Mouse (Mus musculus): ENCODE measurements around the gene Ttll13. TPM values are rescaled to one million over a fixed set of nuclear protein-coding genes. Genes with fewer than 3 reads are reported as not detected.

Ttll13 gene
- under 1 TPM; 0.59 to 0.83 TPM for total RNA-seq (2021)
- long read RNA-seq, experiment 1, partial matches to known transcripts, result 1 of 2 reads
- long read RNA-seq, experiment 1, other reads (novel, unspliced or antisense), result 1 of 2 reads
- long read RNA-seq, experiment 2, result 0 reads

DNA sequence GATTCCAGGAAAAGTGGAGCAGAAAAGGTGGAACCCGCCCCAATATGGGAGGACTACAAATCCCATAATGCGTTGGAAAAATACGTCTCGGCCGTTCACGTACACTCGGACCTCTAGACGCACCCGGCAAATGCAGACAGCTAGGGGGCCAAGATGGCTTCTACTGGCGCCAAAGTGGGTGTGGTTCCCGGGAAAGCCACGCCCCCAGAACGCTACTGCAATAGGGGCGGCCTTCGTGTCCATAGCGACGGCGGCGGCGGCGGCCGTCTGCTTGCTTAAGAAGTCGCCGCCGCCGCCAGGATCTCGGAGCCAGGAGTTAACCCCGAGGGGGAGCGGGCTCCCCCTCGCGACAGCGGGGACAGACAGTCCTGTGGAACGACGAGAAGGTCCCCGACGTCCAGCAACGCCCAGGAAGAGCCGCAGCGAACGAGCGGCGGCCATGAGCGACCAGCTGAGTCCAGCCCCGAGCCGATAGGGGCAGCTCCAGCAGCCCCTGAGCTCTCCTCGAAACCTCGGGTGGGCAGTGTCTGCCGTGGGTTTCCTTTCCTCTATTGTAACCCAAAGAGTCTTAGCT is at the start of gene Ttll13:
TSS of gene Ttll13 (plus strand) at position 229 of the 574 bp plus-strand sequence.
- peak; percentile 98 for DNase-seq

DNA sequence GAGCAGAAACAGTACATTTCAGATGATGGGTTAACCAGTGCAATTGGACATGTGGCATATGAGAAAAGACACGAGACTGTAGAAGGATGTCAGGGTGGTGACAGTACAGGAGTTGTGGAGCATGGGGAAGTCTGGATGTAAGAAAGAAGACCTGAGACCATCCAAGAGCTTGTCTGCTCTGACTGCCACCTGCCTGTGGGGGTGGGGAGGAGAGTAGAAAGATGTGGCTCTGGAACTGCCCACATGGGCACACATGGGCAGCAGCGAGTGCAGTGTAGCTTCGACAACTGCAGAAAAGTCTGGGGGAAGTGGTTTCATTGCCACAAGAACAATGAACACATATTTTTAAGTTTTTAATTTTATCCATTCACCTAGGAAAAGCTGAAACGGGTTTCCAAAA is 48.8 kb upstream of the Ttll13 start:
- no peak for DNase-seq

DNA sequence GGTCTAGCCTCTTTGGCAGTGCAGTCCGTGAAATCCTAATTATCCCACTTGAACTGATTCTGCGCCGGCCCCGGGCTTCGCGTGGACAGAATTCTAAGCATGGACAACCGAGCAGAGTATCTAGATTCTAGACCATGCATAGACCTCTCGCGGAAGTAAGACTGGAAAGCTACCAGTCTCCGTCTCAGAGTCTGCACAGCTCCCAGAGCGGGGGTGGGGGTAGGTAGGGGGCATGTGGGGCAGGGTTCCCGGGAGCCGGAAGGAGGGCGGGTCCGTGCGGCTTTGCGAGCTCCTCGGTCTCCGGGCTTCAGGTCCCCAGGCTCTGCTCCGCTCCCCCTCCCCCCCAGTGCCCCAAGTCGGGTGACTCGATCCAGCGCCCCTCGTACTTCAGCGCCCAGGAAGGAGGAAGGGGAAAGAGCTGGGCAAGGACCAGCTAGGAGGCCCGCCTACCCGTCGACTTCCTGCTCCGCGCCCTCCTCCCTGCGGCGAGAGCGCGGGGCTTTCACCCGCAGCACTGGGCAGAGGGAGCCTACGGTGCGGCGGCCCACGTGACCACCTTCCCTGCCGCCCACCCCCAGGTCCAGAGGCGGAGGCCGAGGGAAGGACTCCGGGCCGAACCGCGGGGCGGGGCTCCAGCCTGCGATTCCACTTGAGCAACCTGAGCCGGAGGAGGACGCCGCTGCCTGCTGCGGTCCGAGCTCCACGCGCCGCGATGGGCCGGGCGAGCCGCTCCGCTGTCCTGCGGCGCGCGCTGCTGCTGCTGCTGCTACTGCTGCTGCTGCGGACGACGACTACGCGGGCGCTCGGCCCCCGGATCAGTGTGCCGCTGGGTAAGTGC is 48.0 kb upstream of the Ttll13 start:
- peak; percentile 89 to 92 for DNase-seq

DNA sequence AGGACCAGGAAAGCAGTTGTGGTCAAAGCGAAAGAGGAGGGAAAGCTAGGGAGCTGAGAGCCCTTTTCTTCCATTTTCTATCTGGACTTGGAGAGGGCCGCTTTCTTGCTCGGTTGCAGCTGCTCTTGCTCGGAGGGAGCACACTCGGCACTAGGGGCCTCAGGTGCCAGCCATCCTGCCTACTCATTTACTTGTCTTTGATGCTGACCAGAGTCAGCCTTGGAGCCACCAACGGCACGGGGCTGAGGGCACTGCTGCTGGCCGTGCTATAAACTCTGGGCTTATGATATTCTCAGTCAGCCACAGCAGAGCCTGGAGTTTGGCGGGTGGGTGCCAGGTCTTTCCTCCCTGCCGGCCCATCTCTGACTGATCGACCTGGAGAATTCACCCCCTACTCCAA is 47.3 kb upstream of the Ttll13 start:
- no peak for DNase-seq

DNA sequence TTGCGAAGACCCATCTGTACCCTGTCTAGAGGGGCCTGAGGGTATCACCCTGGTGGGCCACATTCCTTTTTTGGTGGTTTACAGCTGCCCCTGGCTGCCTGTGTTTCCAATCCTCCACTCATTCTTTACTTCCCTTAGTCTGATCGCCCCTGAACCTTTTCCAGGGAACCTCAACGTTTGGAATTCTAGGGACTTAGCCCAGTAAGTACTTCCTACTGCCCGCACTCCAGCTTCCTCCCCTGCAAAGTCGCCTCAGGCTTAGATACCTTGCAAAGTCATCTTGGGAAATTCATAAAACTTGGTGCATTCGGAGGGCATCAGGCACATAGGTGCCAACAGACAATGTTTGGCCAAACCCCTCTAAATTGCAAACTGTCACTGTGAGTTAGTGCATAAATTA is 46.9 kb upstream of the Ttll13 start:
- DNase-seq, result no peak

DNA sequence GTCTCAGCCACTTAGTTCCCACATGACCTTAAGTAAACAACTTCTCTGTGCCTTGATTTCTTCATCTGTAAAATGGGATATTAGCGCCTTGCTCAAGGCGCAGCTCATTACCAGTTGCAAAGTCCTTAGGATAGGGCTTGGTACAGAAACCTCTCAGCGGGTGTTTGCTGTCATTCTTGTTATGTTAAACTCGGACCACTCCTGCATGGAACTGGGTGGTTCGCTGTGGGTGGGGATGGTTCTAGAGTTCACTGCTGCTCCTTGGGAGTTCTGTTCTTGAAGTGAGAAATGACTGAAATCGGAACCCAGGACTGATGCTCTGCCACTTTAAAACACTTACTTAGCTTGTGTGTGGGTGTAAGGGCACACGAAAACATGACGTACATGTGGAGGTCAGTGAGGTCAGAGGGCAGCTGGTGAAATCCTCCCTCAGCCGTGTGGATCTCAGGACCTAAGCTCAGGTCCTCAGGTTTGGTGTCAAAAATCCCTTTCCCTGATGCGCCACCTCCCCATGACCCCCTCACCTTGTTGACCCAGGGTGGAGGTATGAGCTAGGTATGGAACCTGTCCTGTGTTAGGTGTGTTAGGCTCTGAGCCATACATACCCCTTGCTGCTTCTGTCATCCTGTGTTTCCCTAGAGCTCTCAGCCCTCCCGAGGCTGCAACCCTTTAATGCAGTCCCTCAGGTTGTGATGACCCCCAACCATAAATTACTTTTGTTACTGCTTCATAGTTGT is 46.2 kb upstream of the Ttll13 start:
- DNase-seq, result no peak

DNA sequence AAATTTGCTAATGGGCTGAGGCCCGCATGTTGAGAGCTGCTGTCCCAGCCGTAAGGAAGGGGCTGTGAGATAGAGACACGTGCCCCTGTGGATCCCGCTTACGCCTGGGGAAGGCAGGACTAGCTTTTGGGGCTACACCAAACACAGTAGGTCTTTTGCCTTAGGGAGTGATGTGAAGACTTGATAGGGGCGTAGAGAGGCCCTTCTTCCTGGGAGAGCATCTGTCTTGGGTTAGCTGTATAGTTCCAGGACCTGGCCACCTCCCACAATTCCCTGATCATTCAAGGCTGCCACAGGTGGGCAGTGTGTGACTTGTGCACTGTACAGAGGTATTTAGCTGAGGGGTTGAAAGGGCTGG is 45.6 kb upstream of the Ttll13 start:
- DNase-seq, result no peak

DNA sequence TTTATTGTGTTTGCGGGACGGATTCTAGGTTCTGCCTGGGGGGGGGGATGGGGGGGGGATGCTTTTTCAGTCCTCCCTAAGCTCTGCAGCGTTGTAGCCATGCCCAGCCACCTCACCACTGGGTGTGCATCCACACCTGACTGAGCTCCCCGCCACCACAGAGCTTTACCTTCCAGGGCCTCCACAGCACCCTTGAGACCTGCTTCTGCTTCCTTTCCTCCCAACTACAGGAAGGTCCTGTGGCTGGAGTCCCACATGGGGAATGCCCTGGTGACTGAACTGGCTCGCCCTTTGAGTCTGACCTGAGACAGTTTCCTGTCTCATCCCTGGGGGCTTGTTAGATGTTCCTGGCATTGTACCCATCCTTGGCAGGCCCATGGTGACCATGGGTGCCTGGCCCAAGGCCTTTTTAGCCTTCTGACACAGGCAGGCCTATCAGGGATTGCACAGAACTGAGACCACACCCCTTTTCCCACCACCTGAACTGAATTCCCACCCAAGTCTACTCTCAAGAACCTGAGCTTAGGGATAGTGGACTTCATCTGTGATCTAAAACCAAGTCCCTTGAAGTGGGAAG is 45.1 kb upstream of the Ttll13 start:
- peak; percentile 71 to 74 for DNase-seq

DNA sequence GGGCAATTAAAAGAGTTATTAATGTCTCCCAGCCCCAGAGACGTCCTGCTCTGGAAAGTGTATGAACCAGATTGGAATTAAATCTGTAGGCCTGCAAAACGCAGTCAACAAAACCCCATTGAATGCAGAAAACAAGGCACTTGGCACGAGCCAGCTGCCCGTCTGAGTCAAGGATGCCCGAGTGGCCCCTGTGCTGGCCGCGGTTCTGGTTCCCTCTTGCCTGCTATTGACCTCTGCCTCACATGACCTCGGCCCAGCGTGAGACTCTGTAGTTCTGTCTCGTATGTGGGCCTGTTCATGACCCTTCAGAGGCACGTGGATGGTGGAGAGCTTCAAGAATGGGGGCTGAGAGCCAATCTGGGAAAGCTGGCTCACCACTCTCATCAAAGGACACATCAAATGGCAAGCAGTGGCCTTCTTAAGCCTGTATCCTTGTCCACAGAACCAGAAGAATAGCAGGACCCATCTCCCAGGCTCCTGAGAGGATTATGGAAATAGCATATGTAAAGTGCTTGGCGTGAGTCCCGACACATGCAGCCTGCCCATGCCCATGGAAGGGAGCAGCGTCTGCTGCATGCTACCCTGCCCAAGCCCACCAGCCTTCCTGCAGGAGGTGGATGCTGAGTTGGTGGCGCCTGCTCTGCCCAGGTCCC is 44.2 kb upstream of the Ttll13 start:
- peak; percentile 58 to 68 for DNase-seq

DNA sequence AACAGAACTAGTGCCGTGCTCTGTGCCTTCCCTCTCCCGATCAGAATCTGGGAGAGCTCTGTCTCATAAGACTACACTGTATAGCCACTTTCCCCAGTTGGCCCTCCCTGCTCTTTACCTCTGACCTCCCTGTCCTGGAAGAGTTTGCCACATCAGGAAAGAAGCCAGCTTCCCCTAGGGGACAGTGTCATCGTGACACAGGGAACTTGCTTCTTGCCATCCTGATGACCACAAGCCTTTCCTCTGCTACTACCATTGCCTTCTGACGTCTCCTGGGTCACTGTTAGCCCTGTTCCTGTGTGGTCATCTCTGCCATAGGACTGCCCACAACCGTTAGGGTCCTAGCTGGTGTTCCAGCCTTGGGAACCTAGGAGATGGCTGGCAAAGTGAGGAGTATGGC is 43.2 kb upstream of the Ttll13 start:
- DNase-seq, result no peak

DNA sequence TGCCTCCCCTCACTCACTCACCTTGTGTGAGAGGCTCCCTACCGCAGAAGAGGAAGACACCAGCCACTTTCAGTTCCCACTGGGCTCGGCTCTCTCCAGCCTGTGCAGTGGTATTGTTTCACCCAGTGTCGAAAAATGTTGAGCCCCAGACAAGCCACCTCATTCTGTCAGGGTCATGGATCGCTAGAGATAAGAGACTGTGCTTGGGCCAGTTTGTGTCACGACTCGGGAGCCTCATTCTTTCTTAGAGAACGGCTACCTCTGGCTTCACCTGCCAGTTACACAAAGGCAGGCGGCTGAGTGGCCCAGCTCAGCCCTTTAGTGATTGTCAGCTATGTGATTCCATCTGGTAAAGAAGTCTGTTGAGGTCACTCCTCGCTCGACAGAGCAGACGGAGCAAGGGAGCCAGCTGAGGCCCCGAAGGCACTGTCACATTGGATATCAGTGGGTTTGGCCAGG is 42.5 kb upstream of the Ttll13 start:
- peak; percentile 52 to 57 for DNase-seq

DNA sequence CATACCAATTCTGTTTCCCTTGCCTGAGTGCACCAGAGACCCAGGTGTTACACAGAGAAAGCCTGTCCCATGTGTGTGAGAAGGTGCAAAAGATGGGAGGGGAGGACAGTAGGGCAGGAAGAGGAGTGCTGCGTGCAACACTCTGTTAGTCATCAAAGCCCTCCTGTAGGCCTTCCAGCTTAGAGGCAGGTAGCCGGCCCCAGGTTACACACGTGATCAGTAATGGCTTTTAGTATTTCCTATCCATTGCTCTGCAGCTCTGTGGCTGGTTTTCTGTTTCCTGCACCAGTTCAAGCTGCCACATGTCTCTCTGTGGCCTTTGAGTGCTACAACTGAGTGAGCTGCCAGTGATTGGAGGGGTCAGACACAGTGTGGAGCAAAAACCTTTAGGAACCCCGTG is 41.8 kb upstream of the Ttll13 start:
- DNase-seq, result no peak

DNA sequence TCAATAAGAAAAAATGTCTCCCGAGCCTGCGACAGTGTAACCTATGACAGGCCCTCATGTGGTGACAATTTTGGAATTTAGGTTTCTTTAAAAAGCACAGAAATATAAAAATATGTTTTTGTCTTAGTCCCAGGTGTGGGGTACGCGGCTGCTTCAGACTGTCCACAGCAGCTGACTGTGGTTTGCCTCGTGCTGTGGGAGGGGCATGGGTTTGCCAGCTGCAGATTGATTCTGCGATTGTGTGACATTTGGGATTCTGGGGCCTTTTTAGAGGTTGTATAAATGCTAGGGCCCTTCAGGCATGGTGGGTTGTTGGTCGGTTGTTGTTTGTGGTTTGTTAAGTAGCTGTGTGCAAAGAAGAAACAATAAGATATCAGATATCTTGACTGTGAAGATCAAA is 41.2 kb upstream of the Ttll13 start:
- DNase-seq, result no peak

DNA sequence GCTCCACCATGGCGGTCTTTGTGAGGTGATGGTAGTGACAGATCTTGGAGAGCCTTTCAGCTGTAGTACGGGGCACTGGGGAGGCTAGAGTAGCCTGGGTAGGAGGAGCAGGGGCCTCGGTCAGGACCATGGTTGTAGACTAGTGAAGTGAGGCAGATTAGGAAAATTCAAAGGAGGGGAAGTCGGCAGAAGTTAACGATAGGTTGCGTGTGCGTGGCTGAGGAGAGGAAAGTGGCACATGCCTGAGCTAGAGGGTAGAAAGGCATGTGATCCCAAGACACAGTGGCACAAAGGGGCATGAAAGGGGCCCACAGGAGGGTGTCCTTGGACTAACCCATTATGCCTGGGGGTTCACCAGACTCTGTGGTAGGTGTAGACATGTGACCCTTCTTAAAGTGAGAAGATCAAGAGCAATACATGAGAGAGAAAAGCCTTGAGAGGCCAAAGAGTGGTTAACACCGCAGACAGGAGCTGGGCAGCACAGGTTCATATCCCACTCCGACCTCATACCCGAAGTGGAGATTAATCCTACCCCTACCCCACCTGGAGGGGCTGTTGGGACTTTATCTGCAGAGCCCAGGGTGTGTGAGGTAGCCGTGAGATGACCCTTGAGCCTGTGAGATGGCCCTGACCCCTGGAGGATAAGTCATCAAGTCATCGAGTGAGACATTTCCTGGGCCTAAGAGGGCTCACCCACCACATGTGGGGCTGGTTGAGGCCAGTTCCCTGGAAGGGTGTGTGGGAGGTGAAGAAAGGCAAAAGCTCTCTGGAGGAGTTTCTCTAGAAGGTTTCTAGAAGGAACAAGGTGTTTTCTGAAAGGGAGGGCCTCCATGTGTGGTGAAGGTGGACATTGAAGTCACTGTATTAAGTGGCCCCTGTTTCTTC is 40.2 kb upstream of the Ttll13 start:
- no peak for DNase-seq

DNA sequence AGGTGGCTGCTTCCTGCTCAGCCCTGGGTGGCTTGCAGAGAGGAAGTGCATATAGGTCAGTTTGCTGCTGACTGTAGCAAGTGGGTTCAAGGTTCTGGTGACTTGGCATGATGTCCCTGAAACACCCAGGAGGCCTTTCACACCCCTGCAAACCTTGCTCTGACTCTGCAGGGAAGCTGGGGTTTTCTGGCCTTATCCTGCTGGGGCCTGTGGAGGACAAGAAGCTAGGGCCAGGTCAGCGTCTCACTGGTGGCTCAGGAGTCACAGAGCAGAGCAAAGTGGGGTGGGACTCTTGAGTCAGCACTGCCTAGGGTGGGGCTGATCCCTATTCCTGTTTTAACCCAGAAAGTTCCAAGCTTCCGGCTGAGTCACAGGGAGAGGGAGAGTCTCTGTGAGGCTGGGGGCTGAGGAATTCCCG is 38.9 kb upstream of the Ttll13 start:
- DNase-seq, result peak; percentile 61 to 68

DNA sequence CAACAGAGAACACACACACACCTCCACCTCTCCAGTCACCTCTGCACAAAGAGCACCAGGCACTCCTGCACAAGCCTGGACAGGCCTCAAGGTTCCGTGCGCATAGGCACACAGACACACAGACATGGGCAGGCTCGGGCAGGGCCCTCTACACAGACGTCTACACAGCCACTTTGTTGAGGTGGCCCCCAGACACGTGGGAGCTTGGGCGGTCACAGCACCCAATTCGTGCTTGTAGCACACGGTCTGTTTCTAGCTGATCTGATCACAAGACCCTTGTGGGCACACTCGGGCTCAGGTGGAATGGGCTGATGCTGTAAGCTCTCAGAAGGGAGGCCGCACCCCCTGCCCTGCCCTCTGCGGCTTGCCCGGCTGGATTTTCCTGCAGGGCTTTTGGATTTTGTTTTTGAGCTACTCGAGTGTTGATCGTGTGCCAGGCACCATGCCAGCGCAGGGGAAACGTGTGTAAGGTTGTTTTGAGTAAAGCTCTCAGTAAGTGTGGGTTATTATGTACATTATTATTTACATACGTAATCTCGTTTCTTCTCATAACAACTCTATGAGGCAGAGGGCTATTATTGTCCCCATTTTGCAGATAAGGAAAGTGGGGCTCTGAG is 38.0 kb upstream of the Ttll13 start:
- no peak for DNase-seq

DNA sequence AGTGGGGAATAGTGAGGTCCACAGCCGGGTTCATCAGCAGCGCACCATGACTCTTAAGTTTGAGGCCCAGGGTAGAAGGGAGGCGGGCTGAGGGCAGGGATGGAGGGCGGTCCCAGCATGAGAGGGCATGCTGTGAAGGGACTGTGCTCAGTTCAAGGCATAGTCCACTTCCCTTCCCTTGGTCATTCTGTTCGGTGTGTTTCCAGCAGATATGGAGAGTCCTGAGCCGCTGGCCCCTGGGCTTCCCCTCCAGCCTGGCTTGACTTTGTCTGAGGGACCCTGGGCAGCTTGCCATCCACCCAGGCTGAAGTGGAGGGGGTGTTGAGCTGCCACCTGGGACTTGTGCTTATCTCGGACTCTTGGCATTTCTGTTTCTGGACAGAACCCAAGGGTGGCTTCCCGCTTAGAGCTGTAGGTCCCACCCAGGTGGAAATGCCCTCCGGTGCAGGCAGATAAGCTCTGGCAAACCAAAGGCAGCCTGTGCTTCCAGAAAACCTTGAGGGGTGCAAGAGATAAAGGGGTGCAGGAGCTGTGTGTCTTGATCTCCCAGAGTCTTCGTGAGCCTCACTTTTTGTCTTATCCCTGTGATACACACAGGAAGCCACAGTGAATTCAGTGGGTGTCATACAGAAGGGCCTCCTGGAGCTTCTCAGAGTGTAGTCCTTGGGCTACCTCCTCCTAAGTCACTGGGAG is 37.3 kb upstream of the Ttll13 start:
- peak; percentile 78 to 83 for DNase-seq

DNA sequence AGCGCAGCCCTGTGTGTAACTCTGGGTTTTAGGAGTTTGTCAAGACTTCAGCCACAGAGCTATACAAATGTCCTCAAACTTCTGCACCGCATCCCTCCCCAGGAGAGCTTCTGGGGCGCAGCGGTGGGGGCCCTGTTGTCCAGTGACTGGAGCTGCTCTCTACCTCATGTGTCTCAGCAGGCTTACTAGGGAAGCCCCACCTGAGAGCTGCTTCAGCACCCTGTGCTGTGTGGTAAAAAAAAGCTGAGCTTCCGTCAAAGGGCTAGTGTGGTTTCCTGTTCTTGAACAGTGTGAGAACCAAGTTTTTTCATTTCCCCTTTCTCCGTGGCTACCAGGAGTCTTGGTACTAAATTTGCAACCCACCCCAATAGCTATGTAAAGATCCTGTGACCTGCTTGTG is 36.5 kb upstream of the Ttll13 start:
- no peak for DNase-seq

DNA sequence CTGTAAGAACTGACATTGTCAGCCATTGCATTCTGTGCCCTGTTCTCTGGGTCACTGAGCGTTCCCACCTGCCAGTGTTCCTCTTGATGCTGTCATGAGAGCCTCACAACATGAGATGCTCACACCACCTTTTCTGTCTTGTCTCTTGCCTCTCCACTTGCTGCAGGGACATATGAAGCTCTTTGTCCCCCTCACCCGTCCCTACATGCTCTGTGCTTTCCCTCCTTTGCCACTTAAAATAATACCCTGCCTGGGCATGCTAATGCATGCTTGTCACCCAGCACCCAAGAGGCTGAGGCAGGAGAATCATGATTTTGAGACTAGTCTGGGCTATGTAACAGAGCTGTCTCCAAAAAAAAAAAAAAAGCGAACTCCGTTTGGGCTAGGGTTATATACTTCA is 35.2 kb upstream of the Ttll13 start:
- DNase-seq, result no peak

DNA sequence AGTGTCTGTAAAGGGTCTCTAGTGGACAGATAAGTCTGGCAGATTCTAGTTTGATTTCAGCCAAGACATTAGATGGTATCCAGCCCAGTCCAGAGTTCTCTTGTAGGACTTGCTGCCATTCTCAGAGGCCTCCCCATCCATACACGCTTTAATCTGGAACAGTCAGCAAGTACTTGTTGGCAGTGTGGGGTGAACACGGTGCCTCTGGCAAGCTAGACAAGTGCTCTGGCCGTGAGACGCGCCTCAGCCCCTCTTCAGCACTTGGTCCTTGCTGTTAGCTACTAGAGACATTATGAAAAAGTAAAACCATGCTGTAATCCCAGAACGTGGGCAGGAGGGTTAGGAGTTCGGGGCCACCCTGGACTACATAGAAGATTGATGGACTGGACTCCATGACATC is 32.6 kb upstream of the Ttll13 start:
- DNase-seq, result no peak

Measured in adrenal gland, postnatal 36 days (tissue).